Mouse (Mus musculus) large intestine, adult 2 months (tissue): ENCODE measurements around the gene Il17d. TPM values are rescaled to one million over a fixed set of nuclear protein-coding genes. Genes with fewer than 3 reads are reported as not detected.

Source experiments
- DNase-seq: peaks from one replicate; pipeline ENCODE4 v3.0.0-alpha.2; 2012; ENCODE audit warnings: low read depth, low spot score
- WGBS: fragments of 180-500 bp; shearing (Covaris S2); methylation state at CpG from one replicate; pipeline ENCODE4 v1.1.7; 2018; 5-methylcytosine and 5-hydroxymethylcytosine counted together
- polyA plus RNA-seq: library from polyadenylated mRNA; depleted of rRNA; stranded (reverse); fragments of >200 nt; gene quantifications from 2 replicates; pipeline ENCODE4 v1.2.3, GENCODE M21; 2012; rRNA removed

The Il17d gene
- polyA plus RNA-seq, 1 experiment = 3.2 TPM

GRCm38 (mm10) chr14:57574792-57575587 lies 50.4 kb downstream of the Il17d start:
- WGBS = 64% methylated on average over 6 of the region's 6 CpGs
- DNase-seq = no peak

- no peak for DNase-seq
- 92% methylated on average over 2 of the region's 2 CpGs for WGBS
These were observed 51.9 kb downstream of the Il17d start for GRCm38 (mm10) chr14:57576364-57577060.

DNA sequence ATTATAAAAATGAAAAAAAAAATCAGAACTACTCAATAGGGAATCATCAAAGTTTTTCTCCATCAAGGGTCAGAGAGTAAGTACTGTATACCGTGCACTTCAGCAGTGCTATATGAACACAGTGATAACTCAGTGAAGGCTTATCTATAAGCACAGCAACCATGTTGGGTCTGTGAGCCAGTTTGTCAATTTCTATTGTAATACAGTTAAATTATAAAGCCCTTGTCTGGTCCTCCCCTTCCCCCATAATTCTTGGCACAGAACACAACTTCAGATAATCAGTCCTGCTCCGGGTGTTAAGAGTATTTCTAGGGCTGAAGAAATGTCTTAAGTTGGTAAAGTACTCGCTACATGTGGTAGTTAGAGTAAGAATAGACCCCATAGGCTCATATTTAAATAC lies 67.3 kb downstream of the Il17d start:
- DNase-seq = no peak
- 90% methylated on average over 3 of the region's 3 CpGs for WGBS

Other genes with a start within 250 kb of the Il17d start
- gene Cryl1, start 126.2 kb upstream of the Il17d start, polyA plus RNA-seq = 143 and 185 TPM in 2 replicates
- gene Ift88, start 100.7 kb upstream of the Il17d start, polyA plus RNA-seq = 1.7 and 3.1 TPM in 2 replicates
- gene Eef1akmt1, start 46.8 kb downstream of the Il17d start, polyA plus RNA-seq = 15.8 and 19.3 TPM in 2 replicates
- 2.1 and 3.2 TPM in 2 replicates for gene Xpo4, start 140.7 kb downstream of the Il17d start, polyA plus RNA-seq
- not detected in 2 replicates for gene Gm49361, start 221.3 kb downstream of the Il17d start, polyA plus RNA-seq
- gene Lats2, start 233.6 kb downstream of the Il17d start, polyA plus RNA-seq = 6.5 and 11.5 TPM in 2 replicates